Mouse (Mus musculus): ENCODE data around the gene Rassf8.

Rassf8 gene

GRCm38 (mm10) chr6:145747671-145748640, 1.4 kb downstream of the Rassf8 start:
- no peak for DNase-seq (ENCODE audit: low spot score in 2 of 2)

- no peak for DNase-seq (ENCODE audit: low spot score in 2 of 2)
These were observed 3.8 kb downstream of the Rassf8 start for GRCm38 (mm10) chr6:145750394-145750793.

GRCm38 (mm10) chr6:145753296-145753695, 6.7 kb downstream of the Rassf8 start:
- DNase-seq (ENCODE audit: low spot score in 2 of 2): no peak

GRCm38 (mm10) chr6:145754416-145754815, 7.9 kb downstream of the Rassf8 start:
- DNase-seq (ENCODE audit: low spot score in 2 of 2): no peak

GRCm38 (mm10) chr6:145755942-145756639, 9.5 kb downstream of the Rassf8 start:
- no peak for DNase-seq (ENCODE audit: low spot score in 2 of 2)

- no peak for DNase-seq (ENCODE audit: low spot score in 2 of 2)
These were observed 10.1 kb downstream of the Rassf8 start for GRCm38 (mm10) chr6:145756640-145757005.

GRCm38 (mm10) chr6:145757346-145757745, 10.8 kb downstream of the Rassf8 start:
- DNase-seq (ENCODE audit: low spot score in 2 of 2): no peak

GRCm38 (mm10) chr6:145758685-145759084, 12.1 kb downstream of the Rassf8 start:
- DNase-seq (ENCODE audit: low spot score in 2 of 2): no peak

- no peak for DNase-seq (ENCODE audit: low spot score in 2 of 2)
These were observed 12.9 kb downstream of the Rassf8 start for GRCm38 (mm10) chr6:145759432-145759831.

- no peak for DNase-seq (ENCODE audit: low spot score in 2 of 2)
These were observed 13.9 kb downstream of the Rassf8 start for GRCm38 (mm10) chr6:145760246-145761016.

- DNase-seq (ENCODE audit: low spot score in 2 of 2): no peak
These were observed 14.8 kb downstream of the Rassf8 start for GRCm38 (mm10) chr6:145761151-145761935.

- DNase-seq (ENCODE audit: low spot score in 2 of 2): no peak
These were observed 15.5 kb downstream of the Rassf8 start for GRCm38 (mm10) chr6:145762016-145762415.

GRCm38 (mm10) chr6:145763051-145763450, 16.5 kb downstream of the Rassf8 start:
- no peak for DNase-seq (ENCODE audit: low spot score in 2 of 2)

GRCm38 (mm10) chr6:145765011-145765410, 18.5 kb downstream of the Rassf8 start:
- DNase-seq (ENCODE audit: low spot score in 2 of 2): no peak

- DNase-seq (ENCODE audit: low spot score in 2 of 2): no peak
These were observed 20.4 kb downstream of the Rassf8 start for GRCm38 (mm10) chr6:145766971-145767370.

GRCm38 (mm10) chr6:145767637-145768036, 21.1 kb downstream of the Rassf8 start:
- no peak for DNase-seq (ENCODE audit: low spot score in 2 of 2)

GRCm38 (mm10) chr6:145768671-145769292, 22.2 kb downstream of the Rassf8 start:
- no peak for DNase-seq (ENCODE audit: low spot score in 2 of 2)

GRCm38 (mm10) chr6:145769855-145770254, 23.3 kb downstream of the Rassf8 start:
- no peak for DNase-seq (ENCODE audit: low spot score in 2 of 2)

- DNase-seq (ENCODE audit: low spot score in 2 of 2): no peak
These were observed 23.9 kb downstream of the Rassf8 start for GRCm38 (mm10) chr6:145770272-145771000.

- no peak for DNase-seq (ENCODE audit: low spot score in 2 of 2)
These were observed 27.9 kb downstream of the Rassf8 start for GRCm38 (mm10) chr6:145774436-145774835.
